Mouse (Mus musculus) heart, postnatal 0 days (tissue): ENCODE measurements around the gene Hexim1. TPM values are rescaled to one million over a fixed set of nuclear protein-coding genes. Genes with fewer than 3 reads are reported as not detected.
A peak's percentile ranks its signal among the peaks of the same experiment; 100 is the strongest.

Source experiments
- ATAC-seq: fragments of 200-750 bp; cut with Nextera tagmentation; 2 replicates; pipeline ENCODE4 v1.8.0; 2017; ENCODE audit warnings: low read depth, moderate number of reproducible peaks, moderate library complexity; ENCODE audit not compliant: insufficient read depth
- DNase-seq: peaks from one replicate; pipeline ENCODE4 v3.0.0-alpha.2; 2016; ENCODE audit warnings: low spot score
- H3K27ac ChIP-seq: fragments of 300-500 bp; sonication (generic); 2 replicates; pipeline ENCODE4 v1.5.1; 2014; ENCODE audit warnings: low read depth, mild to moderate bottlenecking
- H3K27me3 ChIP-seq: fragments of 300-500 bp; sonication (generic); 2 replicates; pipeline ENCODE4 v1.6.1; 2014; ENCODE audit warnings: low read length, mixed read lengths; ENCODE audit not compliant: control insufficient read depth, insufficient read depth
- H3K36me3 ChIP-seq: fragments of 300-500 bp; sonication (generic); replicated peaks from 2 replicates; pipeline ENCODE4 v1.6.1; 2014; ENCODE audit warnings: low read length, mixed read lengths; ENCODE audit not compliant: control insufficient read depth, insufficient read depth
- H3K4me1 ChIP-seq: fragments of 300-500 bp; sonication (generic); 2 replicates; pipeline ENCODE4 v1.6.1; 2014; ENCODE audit warnings: antibody characterized with exemption; ENCODE audit not compliant: control insufficient read depth, insufficient read depth
- H3K4me2 ChIP-seq: fragments of 300-500 bp; sonication (generic); 2 replicates; pipeline ENCODE4 v1.6.1; 2014; ENCODE audit warnings: low read depth, mild to moderate bottlenecking, low read length, moderate library complexity
- H3K4me3 ChIP-seq: fragments of 300-500 bp; sonication (generic); 2 replicates; pipeline ENCODE4 v1.5.1; 2014; ENCODE audit warnings: low read depth, low read length
- H3K9ac ChIP-seq: fragments of 300-500 bp; sonication (generic); replicated peaks from 2 replicates; pipeline ENCODE4 v1.6.1; 2014; ENCODE audit warnings: low read depth, low read length, mixed read lengths
- H3K9me3 ChIP-seq: fragments of 300-500 bp; sonication (generic); replicated peaks from 2 replicates; pipeline ENCODE4 v1.6.1; 2016; ENCODE audit warnings: low read length; ENCODE audit not compliant: control insufficient read depth
- CTCF ChIP-seq: IDR thresholded peaks from 2 replicates; pipeline ENCODE4 v1.5.1; 2016; ENCODE audit warnings: antibody characterized with exemption, control low read depth, low read depth
- EP300 ChIP-seq: IDR thresholded peaks from 2 replicates; pipeline ENCODE4 v1.6.1; 2016; ENCODE audit warnings: antibody characterized with exemption, low read depth
- WGBS: fragments of 180-500 bp; shearing (Covaris S2); extraction: QIAGEN DNeasy Blood & Tissue Kit; methylation state at CpG from one replicate; pipeline ENCODE4 v1.1.7; 2014; 5-methylcytosine and 5-hydroxymethylcytosine counted together
- polyA plus RNA-seq: library from polyadenylated mRNA; unstranded; fragments of >200 nt; fragmentation: Nextera tagmentation; extraction: Ambion mirVana; gene quantifications from 2 replicates; pipeline ENCODE4 v1.2.1, GENCODE M21; 2015
- total RNA-seq: library from RNA; depleted of rRNA; stranded (reverse); fragments of >200 nt; gene quantifications from 2 replicates; pipeline ENCODE4 v1.2.3, GENCODE M21; 2014; ENCODE audit warnings: low replicate concordance; rRNA removed

The Hexim1 gene
- total RNA-seq (9.0 and 11.0 TPM in 2 replicates), polyA plus RNA-seq (3.2 and 3.3 TPM in 2 replicates)

- Histone ChIP-seq H3K9me3 (no peaks in the 10 kb centered on the region), H3K4me1 (peaks cover 23% of the 10 kb centered on the region), H3K9ac (peak within 1 kb of the TSS; percentile 80), H3K36me3 (no peaks in the 10 kb centered on the region), H3K4me2 (peak within 1 kb of the TSS; percentile 98), H3K27me3 (no peaks in the 10 kb centered on the region), H3K4me3 (peak within 1 kb of the TSS; percentile 71), H3K27ac (peak within 1 kb of the TSS; percentile 86)
- DNase-seq (peak; percentile 100), ATAC-seq (peak; percentile 91)
- TF ChIP-seq CTCF: no peak
- no peak for TF ChIP-seq EP300
- WGBS: under 1% methylated on average over 52 of the region's 53 CpGs
Observed at GRCm38 (mm10) chr11:103116008-103116818, at the start of gene Hexim1. Hexim1 (plus strand) TSS chr11:103116231.

- H3K9me3 ChIP-seq: no peaks in the 10 kb centered on the region
- 78% methylated on average over 6 of the region's 6 CpGs for WGBS
- TF ChIP-seq CTCF (no peak), EP300 (no peak)
- H3K36me3 ChIP-seq: peaks cover 85% of the 10 kb centered on the region
- peaks cover 16% of the 10 kb centered on the region for H3K4me1 ChIP-seq
- H3K4me3 ChIP-seq: no peak overlapping the region
- H3K9ac ChIP-seq: no peak overlapping the region
- H3K27ac ChIP-seq: peak overlapping the region; percentile 50
- H3K27me3 ChIP-seq: no peaks in the 10 kb centered on the region
- H3K4me2 ChIP-seq: no peak overlapping the region
- no peak for ATAC-seq
- DNase-seq: no peak
Observed at GRCm38 (mm10) chr11:103067051-103067361, 49.0 kb upstream of the Hexim1 start.

DNA sequence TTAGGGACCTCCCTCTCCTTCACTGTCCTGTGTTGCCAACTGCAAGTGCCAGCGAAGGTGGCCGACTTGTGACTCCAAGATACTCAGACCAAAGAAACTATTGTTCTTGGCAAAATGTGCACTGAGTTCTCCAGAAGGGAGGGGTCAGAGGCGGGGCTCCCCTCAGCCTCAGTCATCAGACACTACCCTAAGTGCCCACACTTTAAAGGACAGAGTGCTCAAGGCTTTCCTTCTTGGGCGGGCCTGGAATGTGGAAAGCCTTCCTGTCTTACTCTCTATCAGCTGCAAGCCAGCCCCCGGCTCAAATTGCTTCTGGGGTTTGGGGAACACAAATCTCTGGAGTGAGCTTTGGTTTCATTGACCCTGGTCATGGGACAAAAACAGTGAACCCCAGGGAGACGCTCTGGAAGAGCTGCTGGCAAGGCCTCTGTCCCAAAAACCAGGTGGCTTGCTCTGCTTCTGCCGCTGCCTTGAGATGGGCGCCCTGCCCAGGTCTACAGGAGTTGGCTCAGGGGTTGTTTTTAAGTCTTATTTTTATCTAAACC, 48.5 kb upstream of the Hexim1 start:
- Histone ChIP-seq H3K27me3 (no peaks in the 10 kb centered on the region), H3K36me3 (peaks cover 84% of the 10 kb centered on the region), H3K27ac (peak overlapping the region; percentile 50), H3K4me3 (no peak overlapping the region), H3K4me1 (peaks cover 14% of the 10 kb centered on the region), H3K9me3 (no peaks in the 10 kb centered on the region), H3K9ac (no peak overlapping the region), H3K4me2 (no peak overlapping the region)
- TF ChIP-seq EP300: no peak
- no peak for TF ChIP-seq CTCF
- DNase-seq: peak; percentile 45
- peak; percentile 65 for ATAC-seq
- WGBS: 29% methylated on average over 8 of the region's 8 CpGs

- peaks cover 85% of the 10 kb centered on the region for H3K36me3 ChIP-seq
- ATAC-seq (no peak), DNase-seq (no peak)
- H3K4me2 ChIP-seq: no peak overlapping the region
- WGBS: 89% methylated on average over 4 of the region's 4 CpGs
- no peaks in the 10 kb centered on the region for H3K9me3 ChIP-seq
- peaks cover 14% of the 10 kb centered on the region for H3K4me1 ChIP-seq
- no peak overlapping the region for H3K9ac ChIP-seq
- H3K27ac ChIP-seq: peak overlapping the region; percentile 50
- H3K27me3 ChIP-seq: no peaks in the 10 kb centered on the region
- no peak overlapping the region for H3K4me3 ChIP-seq
- TF ChIP-seq CTCF (no peak), EP300 (no peak)
Observed at GRCm38 (mm10) chr11:103068272-103068671, 47.8 kb upstream of the Hexim1 start.

- 94% methylated on average over 11 of the region's 11 CpGs for WGBS
- no peak overlapping the region for H3K9ac ChIP-seq
- H3K36me3 ChIP-seq: peaks cover 82% of the 10 kb centered on the region
- H3K27me3 ChIP-seq: no peaks in the 10 kb centered on the region
- TF ChIP-seq CTCF: no peak
- no peak for TF ChIP-seq EP300
- no peaks in the 10 kb centered on the region for H3K9me3 ChIP-seq
- no peak overlapping the region for H3K4me3 ChIP-seq
- peaks cover 14% of the 10 kb centered on the region for H3K4me1 ChIP-seq
- DNase-seq (no peak), ATAC-seq (no peak)
- no peak overlapping the region for H3K4me2 ChIP-seq
- no peak overlapping the region for H3K27ac ChIP-seq
Observed at GRCm38 (mm10) chr11:103068884-103069283, 47.1 kb upstream of the Hexim1 start.
